ENCODE assay signal across 8 mouse cellular contexts in genomic region chr5:72559544-72560049, GRCm38 (mm10). TPM values are rescaled to one million over a fixed set of nuclear protein-coding genes. Genes with fewer than 3 reads are reported as not detected.
DNase-seq lines count a peak whose midpoint lies in the region; ATAC-seq and TF ChIP-seq lines count a peak whose summit lies in the region.

TSS of gene Nfxl1 (minus strand) at chr5:72559684.

- peak within 1 kb of the TSS; percentile 73 for H3K4me2 ChIP-seq in forebrain, embryonic 15.5 days (replicated peaks)

- ATAC-seq in forebrain, embryonic 15.5 days (replicated peaks): peak; percentile 98
- peak; percentile 94 for ATAC-seq in neutrophil, adult 5-6 weeks (ENCODE audit: extremely low read depth, insufficient number of reproducible peaks, low FRiP score, poor library complexity, severe bottlenecking)

- in situ Hi-C loops in ES-E14 (cut with MboI; ENCODE audit: low sequenced_read_pairs in 2 of 2, unreplicated experiment in 2 of 2): no loop called here

- no peaks in the 10 kb centered on the region for H3K27me3 ChIP-seq in forebrain, embryonic 15.5 days

- no peaks in the 10 kb centered on the region for H3K4me1 ChIP-seq in ES-E14 (ENCODE audit: control insufficient read depth in 2 of 2, insufficient read depth in 2 of 2, low read length in 2 of 2, poor library complexity in 1 of 2)
- peaks cover 17% of the 10 kb centered on the region for H3K4me1 ChIP-seq in forebrain, embryonic 15.5 days
- peaks cover 3% of the 10 kb centered on the region for H3K4me1 ChIP-seq in lung, adult 2 months (ENCODE audit: control insufficient read depth, insufficient read depth, low read length)

- WGBS in forebrain, embryonic 15.5 days: under 1% methylated on average over 42 of the region's 42 CpGs
- under 1% methylated on average over 42 of the region's 42 CpGs for WGBS in lung, adult 2 months

- no peaks in the 10 kb centered on the region for H3K36me3 ChIP-seq in ES-E14 (ENCODE audit: control insufficient read depth, insufficient read depth, low read length, poor library complexity, severe bottlenecking)
- H3K36me3 ChIP-seq in forebrain, embryonic 15.5 days: peaks cover 5% of the 10 kb centered on the region; the same call in 1 of the 2 replicates

- no peaks in the 10 kb centered on the region for H3K9me3 ChIP-seq in ES-E14 (ENCODE audit: control insufficient read depth, insufficient read depth, low read depth, low read length)
- no peaks in the 10 kb centered on the region for H3K9me3 ChIP-seq in forebrain, embryonic 15.5 days

- DNase-seq in ES-E14 (ENCODE audit: low read depth, low spot score): peak; percentile 99
- DNase-seq in cerebellum, adult 11-12 months: peak; percentile 97
- DNase-seq in heart, postnatal 25 days (ENCODE audit: low spot score): peak; percentile 90
- peak; percentile 91 to 98 for DNase-seq in layer of hippocampus, adult 18-20 months (ENCODE audit: low spot score in 2 of 2)
- peak; percentile 91 for DNase-seq in lung, adult 2 months
- DNase-seq in thymus, adult 18-20 months: peak; percentile 91 to 94

- intact Hi-C loops in heart, postnatal 25 days (cut with DNase I): no loop called here

- peak within 1 kb of the TSS; percentile 80 to 95 for H3K4me3 ChIP-seq in ES-E14 (ENCODE audit: insufficient read depth in 1 of 2, low read depth in 1 of 2, low read length in 2 of 2, poor library complexity in 1 of 2, severe bottlenecking in 1 of 2)
- H3K4me3 ChIP-seq in forebrain, embryonic 15.5 days: peak within 1 kb of the TSS; percentile 80
- peak within 1 kb of the TSS; percentile 87 for H3K4me3 ChIP-seq in lung, adult 2 months (replicated peaks; ENCODE audit: extremely low read depth, low read depth, low read length)

- peak; percentile 70; the same call in 1 of the 2 replicates for TF ChIP-seq POLR2A in lung, adult 2 months (IDR thresholded peaks at IDR 0.05; ENCODE audit: borderline replicate concordance, extremely low read depth, low read depth, low read length)

- no peak for TF ChIP-seq CTCF in lung, adult 2 months (IDR thresholded peaks at IDR 0.05; ENCODE audit: insufficient read depth, low read length)

- H3K9ac ChIP-seq in ES-E14 (ENCODE audit: insufficient read depth, low read depth, low read length, poor library complexity, severe bottlenecking): peak within 1 kb of the TSS; percentile 93
- peak within 1 kb of the TSS; percentile 85 for H3K9ac ChIP-seq in forebrain, embryonic 15.5 days (replicated peaks)

- H3K27ac ChIP-seq in ES-E14 (ENCODE audit: insufficient read depth, low read depth, low read length, poor library complexity, severe bottlenecking): no peak within 1 kb of the TSS; the same call in 1 of the 2 replicates
- peak within 1 kb of the TSS; percentile 69 for H3K27ac ChIP-seq in forebrain, embryonic 15.5 days (replicated peaks)

TF ChIP-seq in ES-E14, 5 proteins besides CTCF, POLR2A, EP300 and RAD21:
- TF ChIP-seq HCFC1 (IDR thresholded peaks at IDR 0.05; ENCODE audit: borderline replicate concordance, insufficient read depth, low read length): peak; percentile 98
- peak; percentile 56 for TF ChIP-seq MAFK (IDR thresholded peaks at IDR 0.05; ENCODE audit: insufficient read depth, low read depth, low read length)
- no peak for TF ChIP-seq ZC3H11A (IDR thresholded peaks at IDR 0.05; ENCODE audit: borderline replicate concordance, low read depth, low read length)
- TF ChIP-seq ZNF384 (IDR thresholded peaks at IDR 0.05; ENCODE audit: low read depth, low read length): peak; percentile 100
- 0 out of 2 replicates have a peak, but pooled peaks have one; percentile 48 for TF ChIP-seq CHD2 (IDR thresholded peaks at IDR 0.05; ENCODE audit: low read depth, low read length)

RNA-seq across cellular contexts. Expression of gene Nfxl1, which starts in this region (rescaled TPM):
- total RNA-seq in ES-E14 (2012; rRNA removed): 10.6 and 13.4 TPM in 2 replicates
- 14.4 TPM in 2 replicates for polyA plus RNA-seq in forebrain, embryonic 15.5 days (2015; fragmentation: Nextera tagmentation; extraction: Ambion mirVana)
- total RNA-seq in heart, postnatal 25 days (2021): 1 to 10 TPM; 5.2 to 5.9 TPM
- total RNA-seq in layer of hippocampus, adult 18-20 months (2021): 10 to 100 TPM; 13.4 to 15.1 TPM
- 4.6 and 6.3 TPM in 2 replicates for polyA plus RNA-seq in lung, adult 2 months (2012; rRNA removed)
- 21.5 and 24.9 TPM in 2 replicates for total RNA-seq in neutrophil, adult 5-6 weeks (2017)
